Mouse (Mus musculus) MEL (cell line): ENCODE data around the gene Ctc1.
A peak's percentile ranks its signal among the peaks of the same experiment; 100 is the strongest.

Experiments used
- CTCF ChIP-seq, 3 experiments: IDR thresholded peaks in 2 of 3; conservative IDR thresholded peaks in 1 of 3; 2 replicates each; pipeline ENCODE4 v1.5.1; 2011 to 2012; ENCODE audit warnings: low read length in 3 of 3, low read depth in 2 of 3, mild to moderate bottlenecking in 2 of 3, improper control_type of control experiment in 1 of 3, inconsistent platforms in 1 of 3, mixed read lengths in 1 of 3, moderate library complexity in 1 of 3; ENCODE audit not compliant: control insufficient read depth in 1 of 3, insufficient read depth in 1 of 3, poor library complexity in 1 of 3, severe bottlenecking in 1 of 3
- EP300 ChIP-seq, 2 experiments: IDR thresholded peaks; 2 replicates each; pipeline ENCODE4 v1.6.1; 2011; ENCODE audit warnings: improper control_type of control experiment in 2 of 2, low read length in 2 of 2, low read depth in 1 of 2, mild to moderate bottlenecking in 1 of 2
- JUND ChIP-seq: IDR thresholded peaks from 2 replicates; pipeline ENCODE4 v1.6.1; 2011; ENCODE audit warnings: low read depth, mild to moderate bottlenecking, improper control_type of control experiment, low read length
- NRF1 ChIP-seq: IDR thresholded peaks from 2 replicates; pipeline ENCODE4 v1.6.1; 2014; ENCODE audit warnings: low read depth, mild to moderate bottlenecking, inconsistent platforms, low read length, improper control_type of control experiment, moderate library complexity; ENCODE audit not compliant: poor library complexity, insufficient read depth, severe bottlenecking
- RAD21 ChIP-seq: IDR thresholded peaks from 2 replicates; pipeline ENCODE4 v1.6.1; 2011; ENCODE audit warnings: mild to moderate bottlenecking, low read depth, low read length, improper control_type of control experiment
- USF2 ChIP-seq, 2 experiments: IDR thresholded peaks; 2 replicates each; pipeline ENCODE4 v1.6.1; 2011 to 2012; ENCODE audit warnings: improper control_type of control experiment in 2 of 2, low read length in 2 of 2, borderline replicate concordance in 1 of 2, inconsistent platforms in 1 of 2, low read depth in 1 of 2, mild to moderate bottlenecking in 1 of 2; ENCODE audit not compliant: insufficient read depth in 1 of 2
- ZKSCAN1 ChIP-seq: IDR thresholded peaks from 2 replicates; pipeline ENCODE4 v1.6.1; 2012; ENCODE audit warnings: low read depth, mild to moderate bottlenecking, inconsistent platforms, low read length, improper control_type of control experiment, moderate library complexity
- ZMIZ1 ChIP-seq: IDR thresholded peaks from 2 replicates; pipeline ENCODE4 v1.6.1; 2012; ENCODE audit warnings: low read depth, mild to moderate bottlenecking, inconsistent platforms, low read length, improper control_type of control experiment, moderate library complexity
- ZNF384 ChIP-seq: IDR thresholded peaks from 2 replicates; pipeline ENCODE4 v1.6.1; 2012; ENCODE audit warnings: low read depth, mild to moderate bottlenecking, inconsistent platforms, low read length, improper control_type of control experiment

- TF ChIP-seq ZNF384 (no peak), USF2 (IDR thresholded peaks at IDR 0.05; ENCODE audit: borderline replicate concordance in 1 of 2, insufficient read depth in 1 of 2, low read depth in 1 of 2, low read length in 2 of 2) (no peak), CTCF (IDR thresholded peaks at IDR 0.05 in 2 of 3, conservative IDR thresholded peaks at IDR 0.05 in 1 of 3; ENCODE audit: control insufficient read depth in 1 of 3, insufficient read depth in 1 of 3, low read depth in 2 of 3, low read length in 3 of 3, poor library complexity in 1 of 3, severe bottlenecking in 1 of 3) (peak in 2 of 3 experiments; percentile 82 to 96; a peak in 4 of 6 replicates), EP300 (IDR thresholded peaks at IDR 0.05; ENCODE audit: low read depth in 1 of 2, low read length in 2 of 2) (no peak), ZKSCAN1 (no peak), JUND (no peak), ZMIZ1 (no peak), NRF1 (no peak), RAD21 (no peak)
These were observed 20.1 kb downstream of the Ctc1 start for GRCm38 (mm10) chr11:69035849-69036248.
